Mouse (Mus musculus) limb, embryonic 11.5 days (tissue): ENCODE results near the gene Cyb5d1. TPM values are rescaled to one million over a fixed set of nuclear protein-coding genes. Genes with fewer than 3 reads are reported as not detected.

Experiments used
- ATAC-seq: fragments of 200-750 bp; cut with Nextera tagmentation; 2 replicates; pipeline ENCODE4 v1.8.0; 2017; ENCODE audit warnings: low read depth; ENCODE audit not compliant: insufficient number of reproducible peaks, low FRiP score, low TSS enrichment
- DNase-seq: peaks from one replicate; pipeline ENCODE4 v3.0.0-alpha.2; 2015; ENCODE audit warnings: low spot score
- H3K27ac ChIP-seq: fragments of 300-500 bp; sonication (generic); replicated peaks from 2 replicates; pipeline ENCODE4 v1.5.1; 2014; ENCODE audit warnings: low read depth, mild to moderate bottlenecking, low read length
- H3K27me3 ChIP-seq: fragments of 300-500 bp; sonication (generic); 2 replicates; pipeline ENCODE4 v1.6.1; 2014; ENCODE audit warnings: mild to moderate bottlenecking, low read length, mixed read lengths; ENCODE audit not compliant: control insufficient read depth, insufficient read depth
- H3K36me3 ChIP-seq: fragments of 300-500 bp; sonication (generic); 2 replicates; pipeline ENCODE4 v1.6.1; 2014; ENCODE audit warnings: mild to moderate bottlenecking, low read length, moderate library complexity, mixed read lengths; ENCODE audit not compliant: control insufficient read depth, insufficient read depth
- H3K4me1 ChIP-seq: fragments of 300-500 bp; sonication (generic); 2 replicates; pipeline ENCODE4 v1.6.1; 2014; ENCODE audit warnings: low read length, mixed read lengths; ENCODE audit not compliant: control insufficient read depth, insufficient read depth
- H3K4me2 ChIP-seq: fragments of 300-500 bp; sonication (generic); 2 replicates; pipeline ENCODE4 v1.6.1; 2014; ENCODE audit warnings: low read depth, mild to moderate bottlenecking, moderate library complexity; ENCODE audit not compliant: severe bottlenecking
- H3K4me3 ChIP-seq: fragments of 300-500 bp; sonication (generic); 2 replicates; pipeline ENCODE4 v1.5.1; 2014; ENCODE audit warnings: low read depth, low read length
- H3K9ac ChIP-seq: fragments of 300-500 bp; sonication (generic); 2 replicates; pipeline ENCODE4 v1.6.1; 2014; ENCODE audit warnings: mild to moderate bottlenecking, low read length
- H3K9me3 ChIP-seq: fragments of 300-500 bp; sonication (generic); 2 replicates; pipeline ENCODE4 v1.6.1; 2016; ENCODE audit warnings: low read length; ENCODE audit not compliant: control insufficient read depth
- WGBS: fragments of 180-500 bp; shearing (Covaris S2); extraction: QIAGEN DNeasy Blood & Tissue Kit; methylation state at CpG from one replicate; pipeline ENCODE4 v1.1.7; 2014; 5-methylcytosine and 5-hydroxymethylcytosine counted together
- polyA plus RNA-seq: library from polyadenylated mRNA; unstranded; fragments of >200 nt; fragmentation: Nextera tagmentation; extraction: Ambion mirVana; gene quantifications from 2 replicates; pipeline ENCODE4 v1.2.1, GENCODE M21; 2014

Gene Cyb5d1
- polyA plus RNA-seq, 1 experiment from 2014 or later = 29.2 TPM

DNA sequence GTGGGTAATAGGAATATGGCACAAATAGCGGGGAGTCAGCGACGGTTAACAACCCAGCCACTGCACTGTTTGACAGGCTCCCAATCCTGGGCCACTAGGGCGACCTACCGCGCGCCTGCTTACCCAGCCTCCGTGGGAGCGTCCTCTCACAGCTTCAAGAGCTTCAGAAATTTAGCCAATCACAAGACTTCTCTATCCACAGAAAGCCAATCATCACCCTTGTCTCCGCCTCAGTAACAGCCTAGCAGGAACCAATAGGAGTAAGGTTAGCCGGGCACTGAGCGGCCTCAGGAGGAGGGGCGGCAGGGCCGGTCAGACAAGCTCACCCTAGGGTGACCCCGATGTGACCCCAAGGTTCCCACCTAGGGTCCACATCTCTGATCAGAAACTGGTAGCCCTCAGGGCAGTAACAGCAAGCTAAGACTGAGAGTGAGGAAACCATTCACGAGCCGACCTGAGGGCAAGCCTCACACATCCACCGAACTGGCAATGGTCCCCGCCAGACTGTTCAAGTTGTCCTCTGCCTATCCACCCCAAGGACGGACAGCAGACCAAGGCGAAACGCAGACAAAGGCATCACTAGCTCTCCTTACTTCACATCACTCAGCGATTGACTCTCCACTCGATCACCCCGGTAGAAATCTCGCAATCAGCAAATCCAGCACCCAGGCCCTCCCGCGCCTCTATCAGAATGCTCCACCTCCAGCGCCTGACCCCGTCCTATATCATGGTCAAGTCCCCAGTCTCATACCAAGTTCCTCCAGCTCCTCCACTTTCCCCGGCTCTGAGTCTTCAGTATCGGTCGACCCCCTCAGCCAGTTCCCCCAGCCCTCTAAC, 13.3 kb upstream of the Cyb5d1 start:
- under 1% methylated on average over 33 of the region's 33 CpGs for WGBS
- Histone ChIP-seq H3K27me3 (no peaks in the 10 kb centered on the region), H3K36me3 (peaks cover 35% of the 10 kb centered on the region), H3K9me3 (no peaks in the 10 kb centered on the region), H3K4me2 (peak overlapping the region; percentile 98), H3K4me3 (peak overlapping the region; percentile 86), H3K9ac (peak overlapping the region; percentile 89), H3K27ac (peak overlapping the region; percentile 75), H3K4me1 (peaks cover 34% of the 10 kb centered on the region)
- ATAC-seq (peak; percentile 61), DNase-seq (peak; percentile 82)

DNA sequence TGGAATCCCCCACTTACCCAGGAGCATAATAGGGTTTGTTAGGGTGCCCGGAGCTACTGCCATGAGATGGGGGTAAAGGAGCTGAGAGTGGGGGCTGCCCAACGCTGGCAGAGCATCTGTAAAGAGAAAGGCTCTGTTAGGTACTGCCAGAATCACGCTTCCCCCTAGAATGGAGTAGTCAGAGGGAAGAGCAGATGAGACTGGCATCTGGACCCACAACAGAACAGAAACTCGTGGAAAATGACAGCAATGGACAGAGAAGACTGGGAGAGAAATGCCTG, 12.2 kb upstream of the Cyb5d1 start:
- Histone ChIP-seq H3K4me2 (peak overlapping the region; percentile 98; the same call in 1 of the 2 replicates), H3K4me3 (no peak overlapping the region; the same call in 1 of the 2 replicates), H3K27me3 (no peaks in the 10 kb centered on the region), H3K36me3 (peaks cover 40% of the 10 kb centered on the region), H3K4me1 (peaks cover 23% of the 10 kb centered on the region), H3K9ac (no peak overlapping the region), H3K27ac (no peak overlapping the region), H3K9me3 (no peaks in the 10 kb centered on the region)
- ATAC-seq (no peak), DNase-seq (no peak)
- WGBS = 86% methylated on average over 4 of the region's 4 CpGs

DNA sequence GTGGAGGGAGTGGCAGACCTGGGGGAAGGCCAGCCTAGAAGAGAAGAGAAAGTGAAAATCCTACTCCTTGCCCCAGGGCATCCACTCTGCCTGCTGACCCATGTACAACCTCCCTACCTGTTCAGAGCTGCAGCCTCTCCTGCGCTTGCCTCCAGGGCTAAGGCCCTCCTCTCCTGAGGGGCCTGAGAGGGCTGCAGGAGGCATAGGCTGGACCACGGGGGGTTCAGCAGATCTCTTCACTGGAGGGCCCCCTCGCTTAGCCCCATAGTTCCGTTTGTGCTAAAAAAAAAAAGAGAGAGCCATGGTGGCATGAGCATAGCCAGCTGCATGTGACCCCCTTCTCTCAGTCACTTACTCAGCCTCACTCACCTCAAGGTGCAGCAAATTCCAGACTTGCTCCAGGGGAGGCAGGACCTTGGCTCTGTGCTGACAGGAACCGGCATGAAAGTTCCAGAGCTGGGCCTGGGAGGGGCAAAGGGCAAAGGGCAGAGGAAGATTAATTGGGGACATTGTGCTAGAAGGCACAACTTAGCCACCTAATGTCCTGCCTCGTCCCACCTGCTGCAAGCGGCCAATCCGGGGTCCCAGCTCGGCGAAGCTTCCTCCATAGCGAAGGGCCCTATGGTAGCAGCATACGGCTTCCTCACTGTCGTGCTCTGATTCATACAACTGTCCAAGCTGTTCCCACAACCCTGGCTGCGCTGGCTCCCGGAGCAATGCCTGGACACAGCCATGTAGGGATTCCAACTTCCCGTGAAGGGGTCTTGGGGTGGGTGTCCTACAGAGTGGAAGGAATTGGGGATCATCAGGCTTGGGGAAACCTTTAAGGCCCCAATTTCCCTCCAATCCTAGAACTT, 11.7 kb upstream of the Cyb5d1 start:
- no peak for DNase-seq
- no peak overlapping the region for H3K4me2 ChIP-seq
- ATAC-seq = no peak
- peaks cover 41% of the 10 kb centered on the region for H3K36me3 ChIP-seq
- no peaks in the 10 kb centered on the region for H3K27me3 ChIP-seq
- H3K27ac ChIP-seq = no peak overlapping the region
- no peak overlapping the region; the same call in 1 of the 2 replicates for H3K4me3 ChIP-seq
- H3K4me1 ChIP-seq = peaks cover 19% of the 10 kb centered on the region
- no peaks in the 10 kb centered on the region for H3K9me3 ChIP-seq
- 90% methylated on average over 15 of the region's 16 CpGs for WGBS
- H3K9ac ChIP-seq = no peak overlapping the region

- Histone ChIP-seq H3K9me3 (no peaks in the 10 kb centered on the region), H3K27me3 (no peaks in the 10 kb centered on the region), H3K9ac (no peak overlapping the region), H3K36me3 (peaks cover 48% of the 10 kb centered on the region), H3K4me1 (peaks cover 15% of the 10 kb centered on the region), H3K4me2 (no peak overlapping the region), H3K27ac (no peak overlapping the region), H3K4me3 (no peak overlapping the region)
- 89% methylated on average over 19 of the region's 19 CpGs for WGBS
- ATAC-seq (no peak), DNase-seq (no peak)
Observed at GRCm38 (mm10) chr11:69406282-69406681, 10.9 kb upstream of the Cyb5d1 start.

- Histone ChIP-seq H3K4me2 (no peak overlapping the region), H3K36me3 (peaks cover 54% of the 10 kb centered on the region), H3K9me3 (no peaks in the 10 kb centered on the region), H3K4me3 (no peak overlapping the region), H3K27ac (no peak overlapping the region), H3K4me1 (peaks cover 20% of the 10 kb centered on the region), H3K9ac (no peak overlapping the region), H3K27me3 (no peaks in the 10 kb centered on the region)
- DNase-seq (no peak), ATAC-seq (no peak)
- 94% methylated on average over 24 of the region's 24 CpGs for WGBS
Observed at GRCm38 (mm10) chr11:69405397-69406200, 10.2 kb upstream of the Cyb5d1 start.

GRCm38 (mm10) chr11:69404595-69405396, 9.4 kb upstream of the Cyb5d1 start:
- WGBS = 92% methylated on average over 22 of the region's 24 CpGs
- H3K4me3 ChIP-seq = no peak overlapping the region
- ATAC-seq = no peak

GRCm38 (mm10) chr11:69403691-69404594, 8.5 kb upstream of the Cyb5d1 start:
- DNase-seq = no peak
- H3K4me3 ChIP-seq = no peak overlapping the region

More at GRCm38 (mm10) chr11:69404595-69405396, 9.4 kb upstream of the Cyb5d1 start:
- Histone ChIP-seq H3K4me1 (peaks cover 26% of the 10 kb centered on the region), H3K36me3 (peaks cover 62% of the 10 kb centered on the region), H3K27me3 (no peaks in the 10 kb centered on the region), H3K9me3 (no peaks in the 10 kb centered on the region), H3K27ac (no peak overlapping the region), H3K9ac (no peak overlapping the region), H3K4me2 (no peak overlapping the region)
- no peak for DNase-seq

More at GRCm38 (mm10) chr11:69403691-69404594, 8.5 kb upstream of the Cyb5d1 start:
- 93% methylated on average over 34 of the region's 38 CpGs for WGBS
- ATAC-seq = no peak
- no peak overlapping the region for H3K4me2 ChIP-seq
- no peak overlapping the region for H3K9ac ChIP-seq
- H3K36me3 ChIP-seq = peaks cover 64% of the 10 kb centered on the region
- H3K27ac ChIP-seq = no peak overlapping the region
- no peaks in the 10 kb centered on the region for H3K9me3 ChIP-seq
- peaks cover 31% of the 10 kb centered on the region for H3K4me1 ChIP-seq
- no peaks in the 10 kb centered on the region for H3K27me3 ChIP-seq
